16 mouse cellular contexts compared by ENCODE assay signal in genomic region chr16:19987589-19987988, GRCm38 (mm10).
"Had no signal": no experiment of that assay in that cellular context is flagged by ENCODE, and none has a peak within 500 bp of the region (broad histone marks: within the 10 kb centered on the region; RNA-seq: fewer than 3 reads in every experiment).

No protein-coding gene starts in this region.

- H3K27me3 ChIP-seq: neural tube, embryonic 12.5 days; neural tube, embryonic 13.5 days; neural tube, embryonic 15.5 days; stomach, embryonic 15.5 days had no signal

- H3K9me3 ChIP-seq: stomach, embryonic 15.5 days had no signal

- H3K4me3 ChIP-seq: neural tube, embryonic 12.5 days; neural tube, embryonic 13.5 days; neural tube, embryonic 15.5 days; stomach, embryonic 15.5 days had no signal

- H3K4me2 ChIP-seq: neural tube, embryonic 12.5 days; neural tube, embryonic 13.5 days; neural tube, embryonic 15.5 days; stomach, embryonic 15.5 days had no signal

- H3K4me1 ChIP-seq: neural tube, embryonic 12.5 days; neural tube, embryonic 13.5 days; neural tube, embryonic 15.5 days; stomach, embryonic 15.5 days had no signal

- H3K27ac ChIP-seq: neural tube, embryonic 12.5 days; neural tube, embryonic 13.5 days; neural tube, embryonic 15.5 days; stomach, embryonic 15.5 days; stomach, postnatal 0 days had no signal

- H3K9ac ChIP-seq: neural tube, embryonic 12.5 days; neural tube, embryonic 13.5 days; neural tube, embryonic 15.5 days; stomach, embryonic 15.5 days had no signal

- H3K36me3 ChIP-seq: neural tube, embryonic 12.5 days; neural tube, embryonic 13.5 days; neural tube, embryonic 15.5 days; stomach, embryonic 15.5 days had no signal

- DNase-seq: retina, postnatal 1 day; right cerebral cortex, postnatal 14 days; right cerebral cortex, postnatal 25 days; right cerebral cortex, postnatal 4 days; spleen, adult 18-20 months; thymus, adult 18-20 months; thymus, adult 2 months; thymus, postnatal 14 days; thymus, postnatal 25 days; thymus, postnatal 36 days; thymus, postnatal 4 days had no signal
